In genomic region chr17:35758769-35759168, GRCm38 (mm10) we compare ENCODE assay signal across 17 mouse cellular contexts. TPM values are rescaled to one million over a fixed set of nuclear protein-coding genes. Genes with fewer than 3 reads are reported as not detected.
A peak's percentile ranks its signal among the peaks of the same experiment; 100 is the strongest.
DNase-seq lines count a peak whose midpoint lies in the region; ATAC-seq lines count a peak whose summit lies in the region.
"Had no signal": no experiment of that assay in that cellular context is flagged by ENCODE, and none has a peak within 500 bp of the region (broad histone marks: within the 10 kb centered on the region; RNA-seq: fewer than 3 reads in every experiment).

No protein-coding gene starts in this region.

- H3K4me2 ChIP-seq in heart, embryonic 16.5 days (ENCODE audit: low read depth, low read length) = no peak overlapping the region
- no peak overlapping the region for H3K4me2 ChIP-seq in neural tube, embryonic 15.5 days
- no peak overlapping the region for H3K4me2 ChIP-seq in midbrain, embryonic 16.5 days (ENCODE audit: low read length)
- H3K4me2 ChIP-seq: midbrain, embryonic 12.5 days; neural tube, embryonic 13.5 days had no signal

- ATAC-seq in heart, embryonic 16.5 days (replicated peaks; ENCODE audit: extremely low read depth, insufficient read depth, low FRiP score) = peak; percentile 73
- ATAC-seq in neural tube, embryonic 15.5 days (ENCODE audit: low FRiP score) = no peak
- ATAC-seq in midbrain, embryonic 16.5 days = no peak
- ATAC-seq: hindbrain, postnatal 0 days; lung, postnatal 0 days had no signal

- no peaks in the 10 kb centered on the region for H3K36me3 ChIP-seq in heart, embryonic 16.5 days (ENCODE audit: control insufficient read depth, insufficient read depth)
- no peaks in the 10 kb centered on the region for H3K36me3 ChIP-seq in neural tube, embryonic 15.5 days
- no peaks in the 10 kb centered on the region for H3K36me3 ChIP-seq in midbrain, embryonic 16.5 days (ENCODE audit: control insufficient read depth, insufficient read depth, low read length)
- H3K36me3 ChIP-seq: midbrain, embryonic 12.5 days; neural tube, embryonic 13.5 days had no signal

- peaks cover 9% of the 10 kb centered on the region for H3K4me1 ChIP-seq in heart, embryonic 16.5 days (ENCODE audit: control insufficient read depth, insufficient read depth, low read length)
- no peaks in the 10 kb centered on the region for H3K4me1 ChIP-seq in neural tube, embryonic 15.5 days
- H3K4me1 ChIP-seq in midbrain, embryonic 16.5 days (ENCODE audit: control insufficient read depth, insufficient read depth, low read length) = no peaks in the 10 kb centered on the region
- H3K4me1 ChIP-seq: midbrain, embryonic 12.5 days; neural tube, embryonic 13.5 days had no signal

- H3K9ac ChIP-seq in heart, embryonic 16.5 days (ENCODE audit: low read length) = no peak overlapping the region
- no peak overlapping the region for H3K9ac ChIP-seq in neural tube, embryonic 15.5 days (replicated peaks)
- H3K9ac ChIP-seq in midbrain, embryonic 16.5 days (ENCODE audit: low read depth, low read length) = no peak overlapping the region
- H3K9ac ChIP-seq: midbrain, embryonic 12.5 days; neural tube, embryonic 13.5 days had no signal

- WGBS in heart, embryonic 16.5 days = 40% methylated on average over 7 of the region's 7 CpGs
- 92% methylated on average over 7 of the region's 7 CpGs for WGBS in neural tube, embryonic 15.5 days
- 87% methylated on average over 7 of the region's 7 CpGs for WGBS in midbrain, embryonic 16.5 days

- no peaks in the 10 kb centered on the region for H3K27me3 ChIP-seq in heart, embryonic 16.5 days (ENCODE audit: control insufficient read depth, insufficient read depth, low read length)
- H3K27me3 ChIP-seq in neural tube, embryonic 15.5 days (replicated peaks) = no peaks in the 10 kb centered on the region
- no peaks in the 10 kb centered on the region for H3K27me3 ChIP-seq in midbrain, embryonic 16.5 days (ENCODE audit: control insufficient read depth, insufficient read depth, low read depth, low read length)
- H3K27me3 ChIP-seq: CH12.LX; midbrain, embryonic 12.5 days; neural tube, embryonic 13.5 days had no signal

- no peak for DNase-seq in heart, postnatal 14 days
- DNase-seq in T-cell, adult 2 months (ENCODE audit: low spot score) = peak; percentile 25
- DNase-seq in liver = peak; percentile 75
- DNase-seq in naive thymus-derived CD4-positive, alpha-beta T cell, adult 2 months (ENCODE audit: low read depth) = peak; percentile 39
- DNase-seq in lung, postnatal 10 days = no peak
- DNase-seq: adrenal gland, adult 8-10 months; right cerebral cortex, postnatal 14 days; thymus, postnatal 25 days had no signal

- H3K9me3 ChIP-seq in heart, embryonic 16.5 days (replicated peaks; ENCODE audit: control insufficient read depth, low read length) = no peaks in the 10 kb centered on the region
- H3K9me3 ChIP-seq in neural tube, embryonic 15.5 days (replicated peaks) = no peaks in the 10 kb centered on the region
- no peaks in the 10 kb centered on the region for H3K9me3 ChIP-seq in midbrain, embryonic 16.5 days (replicated peaks; ENCODE audit: control insufficient read depth, low read length, poor library complexity, severe bottlenecking)
- H3K9me3 ChIP-seq: midbrain, embryonic 12.5 days; neural tube, embryonic 13.5 days had no signal

- no peak overlapping the region for H3K27ac ChIP-seq in heart, embryonic 16.5 days (ENCODE audit: low read length)
- H3K27ac ChIP-seq in neural tube, embryonic 15.5 days (replicated peaks) = no peak overlapping the region
- no peak overlapping the region for H3K27ac ChIP-seq in midbrain, embryonic 16.5 days (ENCODE audit: low read length)
- H3K27ac ChIP-seq: hindbrain, postnatal 0 days; kidney, postnatal 0 days; midbrain, embryonic 12.5 days; neural tube, embryonic 13.5 days had no signal

- intact Hi-C loops in heart, postnatal 14 days (cut with DNase I) = no loop called here

- H3K4me3 ChIP-seq in heart, embryonic 16.5 days (ENCODE audit: low read length) = no peak overlapping the region
- no peak overlapping the region for H3K4me3 ChIP-seq in neural tube, embryonic 15.5 days (replicated peaks)
- no peak overlapping the region for H3K4me3 ChIP-seq in midbrain, embryonic 16.5 days (ENCODE audit: low read depth, low read length)
- H3K4me3 ChIP-seq: midbrain, embryonic 12.5 days; neural tube, embryonic 13.5 days had no signal

RNA-seq across cellular contexts. Expression of gene Ddr1, which starts 54.3 kb away (rescaled TPM):
- polyA plus RNA-seq in heart, embryonic 16.5 days (2015; fragmentation: Nextera tagmentation; extraction: Ambion mirVana) = 110 and 129 TPM in 2 replicates
- total RNA-seq in heart, postnatal 14 days (2021) = 10 to 100 TPM; 40.1 to 44.1 TPM
- polyA plus RNA-seq in neural tube, embryonic 15.5 days (2015; fragmentation: Nextera tagmentation; extraction: Ambion mirVana) = 73.8 and 76.4 TPM in 2 replicates
- 87.8 and 103 TPM in 2 replicates for polyA plus RNA-seq in midbrain, embryonic 16.5 days (2015; fragmentation: Nextera tagmentation; extraction: Ambion mirVana)

Comparison
In these comparisons a context has a peak if more than half of its experiments do, and no peak if none do; other contexts are left out.
1. DNase-seq: peak in T-cell, adult 2 months (single experiment), liver (single experiment) and naive thymus-derived CD4-positive, alpha-beta T cell, adult 2 months (single experiment); none in heart, postnatal 14 days (0 of 2) and lung, postnatal 10 days (single experiment).